Mouse (Mus musculus) common myeloid progenitor, adult 5-6 weeks (primary cell): ENCODE measurements around the gene Tmem201. TPM values are rescaled to one million over a fixed set of nuclear protein-coding genes. Genes with fewer than 3 reads are reported as not detected.
A peak's percentile ranks its signal among the peaks of the same experiment; 100 is the strongest.

ENCODE experiments used
- ATAC-seq: replicated peaks from 2 replicates; pipeline ENCODE4 v1.8.0; 2016; ENCODE audit warnings: low read depth, mild to moderate bottlenecking, moderate TSS enrichment, inconsistent platforms; ENCODE audit not compliant: poor library complexity, severe bottlenecking
- total RNA-seq: library from RNA; stranded (forward); fragments of 200-1000, 187-1606 nt; gene quantifications from 2 replicates; pipeline ENCODE4 v1.2.3, GENCODE M21; 2017

Gene Tmem201
- total RNA-seq, 1 experiment from 2014 or later = 15.5 TPM

- no peak; the same call in 1 of the 2 replicates for ATAC-seq
Observed at GRCm38 (mm10) chr4:149723855-149724731, 13.8 kb downstream of the Tmem201 start.

GRCm38 (mm10) chr4:149723021-149723390, 14.8 kb downstream of the Tmem201 start:
- no peak for ATAC-seq

- ATAC-seq = no peak
Observed at GRCm38 (mm10) chr4:149722104-149723020, 15.5 kb downstream of the Tmem201 start.

GRCm38 (mm10) chr4:149721163-149721562, 16.7 kb downstream of the Tmem201 start:
- no peak for ATAC-seq

GRCm38 (mm10) chr4:149719686-149720085, 18.2 kb downstream of the Tmem201 start:
- ATAC-seq = peak; percentile 59

GRCm38 (mm10) chr4:149714542-149714941, 23.3 kb downstream of the Tmem201 start:
- ATAC-seq = no peak

GRCm38 (mm10) chr4:149711955-149712354, 25.9 kb downstream of the Tmem201 start:
- peak; percentile 60 for ATAC-seq

- ATAC-seq = no peak
Observed at GRCm38 (mm10) chr4:149711485-149711884, 26.4 kb downstream of the Tmem201 start.

GRCm38 (mm10) chr4:149710510-149710909, 27.3 kb downstream of the Tmem201 start:
- peak; percentile 99 for ATAC-seq

- ATAC-seq = 0 out of 2 replicates have a peak, but pooled peaks have one; percentile 22
Observed at GRCm38 (mm10) chr4:149705941-149706340, 31.9 kb downstream of the Tmem201 start.

GRCm38 (mm10) chr4:149705298-149705697, 32.5 kb downstream of the Tmem201 start:
- ATAC-seq = no peak

GRCm38 (mm10) chr4:149702210-149702979, 35.4 kb downstream of the Tmem201 start, which contains the start of gene Pik3cd:
Gene Pik3cd (minus strand): TSS chr4:149702571.
- ATAC-seq = peak; percentile 51

- peak; percentile 24; the same call in 1 of the 2 replicates for ATAC-seq
Observed at GRCm38 (mm10) chr4:149701426-149702209, 36.2 kb downstream of the Tmem201 start.

- ATAC-seq = no peak
Observed at GRCm38 (mm10) chr4:149699953-149700352, 37.9 kb downstream of the Tmem201 start.

GRCm38 (mm10) chr4:149698197-149698821, 39.5 kb downstream of the Tmem201 start:
- peak; percentile 44 for ATAC-seq

GRCm38 (mm10) chr4:149697506-149698196, 40.2 kb downstream of the Tmem201 start:
- ATAC-seq = peak; percentile 55

- ATAC-seq = peak; percentile 24
Observed at GRCm38 (mm10) chr4:149696189-149696971, 41.5 kb downstream of the Tmem201 start.
